Mouse (Mus musculus) thymus, adult 18-20 months (tissue): ENCODE data around the gene Hist1h4h.

Experiments used
- DNase-seq, 2 experiments: peaks; one replicate each; pipeline ENCODE4 v3.0.0; 2022; ENCODE audit warnings: mixed read lengths in 2 of 2

Hist1h4h gene

GRCm38 (mm10) chr13:23530901-23531875 is at the start of gene Hist1h4h:
TSS of gene Hist1h4h (plus strand) at chr13:23531050.
- DNase-seq, result peak; percentile 96 to 99

GRCm38 (mm10) chr13:23483153-23483552 is 47.7 kb upstream of the Hist1h4h start:
- no peak for DNase-seq

- DNase-seq, result no peak
Observed at GRCm38 (mm10) chr13:23485271-23485670, 45.6 kb upstream of the Hist1h4h start.

GRCm38 (mm10) chr13:23488400-23489322 is 42.2 kb upstream of the Hist1h4h start, which contains the start of gene Btn2a2:
TSS of gene Btn2a2 (minus strand) at chr13:23488857.
- DNase-seq, result peak; percentile 20 to 40

GRCm38 (mm10) chr13:23490863-23491262 is 40.0 kb upstream of the Hist1h4h start:
- DNase-seq, result no peak

GRCm38 (mm10) chr13:23491263-23491662 is 39.6 kb upstream of the Hist1h4h start:
- DNase-seq, result no peak

GRCm38 (mm10) chr13:23491990-23492389 is 38.9 kb upstream of the Hist1h4h start:
- no peak for DNase-seq

GRCm38 (mm10) chr13:23495526-23495925 is 35.3 kb upstream of the Hist1h4h start:
- no peak for DNase-seq

GRCm38 (mm10) chr13:23497656-23498321 is 33.1 kb upstream of the Hist1h4h start:
- no peak for DNase-seq

GRCm38 (mm10) chr13:23498653-23499052 is 32.2 kb upstream of the Hist1h4h start:
- no peak for DNase-seq

- DNase-seq, result no peak
Observed at GRCm38 (mm10) chr13:23499943-23500342, 30.9 kb upstream of the Hist1h4h start.

- peak; percentile 39 to 61 for DNase-seq
Observed at GRCm38 (mm10) chr13:23500424-23501200, 30.2 kb upstream of the Hist1h4h start.

- no peak for DNase-seq
Observed at GRCm38 (mm10) chr13:23501511-23501910, 29.3 kb upstream of the Hist1h4h start.

- no peak for DNase-seq
Observed at GRCm38 (mm10) chr13:23502031-23502567, 28.8 kb upstream of the Hist1h4h start.

GRCm38 (mm10) chr13:23502916-23503315 is 27.9 kb upstream of the Hist1h4h start:
- no peak for DNase-seq

GRCm38 (mm10) chr13:23503797-23504196 is 27.1 kb upstream of the Hist1h4h start:
- peak in 1 of 2 experiments; percentile 32 for DNase-seq

GRCm38 (mm10) chr13:23505662-23506345 is 25.0 kb upstream of the Hist1h4h start:
- DNase-seq, result no peak

- no peak for DNase-seq
Observed at GRCm38 (mm10) chr13:23506351-23506750, 24.5 kb upstream of the Hist1h4h start.

- no peak for DNase-seq
Observed at GRCm38 (mm10) chr13:23506819-23507515, 23.9 kb upstream of the Hist1h4h start.

GRCm38 (mm10) chr13:23510127-23510526 is 20.7 kb upstream of the Hist1h4h start:
- DNase-seq, result no peak
